Mouse (Mus musculus) limb, embryonic 11.5 days (tissue): ENCODE measurements around the gene Mitf. TPM values are rescaled to one million over a fixed set of nuclear protein-coding genes. Genes with fewer than 3 reads are reported as not detected.
A peak's percentile ranks its signal among the peaks of the same experiment; 100 is the strongest.

Source experiments
- ATAC-seq: fragments of 200-750 bp; cut with Nextera tagmentation; 2 replicates; pipeline ENCODE4 v1.8.0; 2017; ENCODE audit warnings: low read depth; ENCODE audit not compliant: insufficient number of reproducible peaks, low FRiP score, low TSS enrichment
- DNase-seq: peaks from one replicate; pipeline ENCODE4 v3.0.0-alpha.2; 2015; ENCODE audit warnings: low spot score
- H3K27ac ChIP-seq: fragments of 300-500 bp; sonication (generic); replicated peaks from 2 replicates; pipeline ENCODE4 v1.5.1; 2014; ENCODE audit warnings: low read depth, mild to moderate bottlenecking, low read length
- H3K27me3 ChIP-seq: fragments of 300-500 bp; sonication (generic); 2 replicates; pipeline ENCODE4 v1.6.1; 2014; ENCODE audit warnings: mild to moderate bottlenecking, low read length, mixed read lengths; ENCODE audit not compliant: control insufficient read depth, insufficient read depth
- H3K36me3 ChIP-seq: fragments of 300-500 bp; sonication (generic); 2 replicates; pipeline ENCODE4 v1.6.1; 2014; ENCODE audit warnings: mild to moderate bottlenecking, low read length, moderate library complexity, mixed read lengths; ENCODE audit not compliant: control insufficient read depth, insufficient read depth
- H3K4me1 ChIP-seq: fragments of 300-500 bp; sonication (generic); 2 replicates; pipeline ENCODE4 v1.6.1; 2014; ENCODE audit warnings: low read length, mixed read lengths; ENCODE audit not compliant: control insufficient read depth, insufficient read depth
- H3K4me2 ChIP-seq: fragments of 300-500 bp; sonication (generic); 2 replicates; pipeline ENCODE4 v1.6.1; 2014; ENCODE audit warnings: low read depth, mild to moderate bottlenecking, moderate library complexity; ENCODE audit not compliant: severe bottlenecking
- H3K4me3 ChIP-seq: fragments of 300-500 bp; sonication (generic); 2 replicates; pipeline ENCODE4 v1.5.1; 2014; ENCODE audit warnings: low read depth, low read length
- H3K9ac ChIP-seq: fragments of 300-500 bp; sonication (generic); 2 replicates; pipeline ENCODE4 v1.6.1; 2014; ENCODE audit warnings: mild to moderate bottlenecking, low read length
- H3K9me3 ChIP-seq: fragments of 300-500 bp; sonication (generic); 2 replicates; pipeline ENCODE4 v1.6.1; 2016; ENCODE audit warnings: low read length; ENCODE audit not compliant: control insufficient read depth
- WGBS: fragments of 180-500 bp; shearing (Covaris S2); extraction: QIAGEN DNeasy Blood & Tissue Kit; methylation state at CpG from one replicate; pipeline ENCODE4 v1.1.7; 2014; 5-methylcytosine and 5-hydroxymethylcytosine counted together
- polyA plus RNA-seq: library from polyadenylated mRNA; unstranded; fragments of >200 nt; fragmentation: Nextera tagmentation; extraction: Ambion mirVana; gene quantifications from 2 replicates; pipeline ENCODE4 v1.2.1, GENCODE M21; 2014

Mitf gene
- polyA plus RNA-seq, 1 experiment from 2014 or later: 1.1 TPM

GRCm38 (mm10) chr6:98005566-98005965 lies 198.7 kb downstream of the Mitf start:
- DNase-seq (peak; percentile 56), ATAC-seq (no peak)
- Histone ChIP-seq H3K27me3 (no peaks in the 10 kb centered on the region), H3K9ac (no peak overlapping the region), H3K4me2 (no peak overlapping the region), H3K36me3 (no peaks in the 10 kb centered on the region), H3K27ac (no peak overlapping the region), H3K9me3 (no peaks in the 10 kb centered on the region), H3K4me3 (no peak overlapping the region), H3K4me1 (no peaks in the 10 kb centered on the region)
- 60% methylated on average over 1 of the region's 1 CpGs for WGBS

GRCm38 (mm10) chr6:98015066-98015465 lies 208.2 kb downstream of the Mitf start:
- no peaks in the 10 kb centered on the region for H3K4me1 ChIP-seq
- no peaks in the 10 kb centered on the region for H3K27me3 ChIP-seq
- 86% methylated on average over 5 of the region's 5 CpGs for WGBS
- DNase-seq: no peak
- ATAC-seq: no peak
- no peak overlapping the region for H3K4me3 ChIP-seq
- no peak overlapping the region for H3K4me2 ChIP-seq
- no peaks in the 10 kb centered on the region for H3K9me3 ChIP-seq
- H3K27ac ChIP-seq: no peak overlapping the region
- no peak overlapping the region for H3K9ac ChIP-seq
- no peaks in the 10 kb centered on the region for H3K36me3 ChIP-seq

GRCm38 (mm10) chr6:98015819-98016218 lies 209.0 kb downstream of the Mitf start:
- H3K27me3 ChIP-seq: no peaks in the 10 kb centered on the region
- H3K9ac ChIP-seq: no peak overlapping the region
- no peaks in the 10 kb centered on the region for H3K4me1 ChIP-seq
- WGBS: 82% methylated on average over 5 of the region's 5 CpGs
- no peaks in the 10 kb centered on the region for H3K36me3 ChIP-seq
- ATAC-seq (no peak), DNase-seq (no peak)
- no peak overlapping the region for H3K27ac ChIP-seq
- no peak overlapping the region for H3K4me3 ChIP-seq
- H3K4me2 ChIP-seq: no peak overlapping the region
- H3K9me3 ChIP-seq: no peaks in the 10 kb centered on the region

GRCm38 (mm10) chr6:98023876-98024275 lies 217.0 kb downstream of the Mitf start:
- no peak for DNase-seq
- H3K9ac ChIP-seq: no peak overlapping the region
- H3K27me3 ChIP-seq: no peaks in the 10 kb centered on the region
- H3K4me1 ChIP-seq: no peaks in the 10 kb centered on the region
- no peaks in the 10 kb centered on the region for H3K9me3 ChIP-seq
- no peak overlapping the region for H3K27ac ChIP-seq
- WGBS: 65% methylated on average over 1 of the region's 1 CpGs
- H3K4me3 ChIP-seq: no peak overlapping the region
- ATAC-seq: no peak
- no peaks in the 10 kb centered on the region for H3K36me3 ChIP-seq
- H3K4me2 ChIP-seq: no peak overlapping the region

- Histone ChIP-seq H3K27ac (no peak overlapping the region), H3K4me3 (no peak overlapping the region), H3K4me2 (no peak overlapping the region), H3K36me3 (no peaks in the 10 kb centered on the region), H3K27me3 (no peaks in the 10 kb centered on the region), H3K9me3 (no peaks in the 10 kb centered on the region), H3K9ac (no peak overlapping the region), H3K4me1 (no peaks in the 10 kb centered on the region)
- ATAC-seq (no peak), DNase-seq (no peak)
- 83% methylated on average over 3 of the region's 3 CpGs for WGBS
Measured at GRCm38 (mm10) chr6:98038513-98038912, 231.7 kb downstream of the Mitf start.

GRCm38 (mm10) chr6:98041795-98042194 lies 234.9 kb downstream of the Mitf start:
- ATAC-seq (no peak), DNase-seq (no peak)
- Histone ChIP-seq H3K36me3 (no peaks in the 10 kb centered on the region), H3K27me3 (no peaks in the 10 kb centered on the region), H3K27ac (no peak overlapping the region), H3K9me3 (no peaks in the 10 kb centered on the region), H3K9ac (no peak overlapping the region), H3K4me2 (no peak overlapping the region), H3K4me1 (no peaks in the 10 kb centered on the region), H3K4me3 (no peak overlapping the region)
- WGBS: 93% methylated on average over 7 of the region's 7 CpGs

- DNase-seq (no peak), ATAC-seq (no peak)
- Histone ChIP-seq H3K4me3 (no peak overlapping the region), H3K4me2 (no peak overlapping the region), H3K27me3 (no peaks in the 10 kb centered on the region), H3K9ac (no peak overlapping the region), H3K4me1 (no peaks in the 10 kb centered on the region), H3K9me3 (no peaks in the 10 kb centered on the region), H3K36me3 (no peaks in the 10 kb centered on the region), H3K27ac (no peak overlapping the region)
- 83% methylated on average over 11 of the region's 11 CpGs for WGBS
Measured at GRCm38 (mm10) chr6:98046295-98047108, 239.7 kb downstream of the Mitf start.

GRCm38 (mm10) chr6:98047741-98048140 lies 240.9 kb downstream of the Mitf start:
- Histone ChIP-seq H3K4me3 (no peak overlapping the region), H3K4me2 (no peak overlapping the region), H3K27me3 (no peaks in the 10 kb centered on the region), H3K27ac (no peak overlapping the region), H3K36me3 (no peaks in the 10 kb centered on the region), H3K4me1 (no peaks in the 10 kb centered on the region), H3K9ac (no peak overlapping the region), H3K9me3 (no peaks in the 10 kb centered on the region)
- ATAC-seq (no peak), DNase-seq (no peak)
- 72% methylated on average over 6 of the region's 6 CpGs for WGBS
